Mouse (Mus musculus): ENCODE data around the gene Antxr2.

The Antxr2 gene

GRCm38 (mm10) chr5:97917654-97918053, 113.2 kb downstream of the Antxr2 start:
- intact Hi-C loops (cut with DNase I): no loop called here

DNA sequence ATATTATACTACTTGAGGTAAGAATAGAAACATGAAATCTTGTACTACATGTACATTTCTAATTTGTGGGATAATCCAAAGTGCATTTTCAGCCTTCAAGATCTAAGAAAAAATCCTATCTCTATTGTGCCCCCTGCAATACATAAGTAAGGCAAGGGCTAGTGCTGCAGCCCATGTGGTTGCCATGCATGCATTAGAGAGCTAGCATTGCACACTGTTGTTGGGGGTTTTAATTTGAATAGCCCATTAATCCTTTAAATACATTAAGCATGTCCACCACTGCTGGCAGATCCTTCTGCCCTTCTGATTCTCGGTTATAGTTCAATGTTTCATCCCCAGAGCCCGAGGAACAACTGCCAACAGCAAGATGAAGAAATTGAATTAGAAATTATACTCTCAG, 116.0 kb downstream of the Antxr2 start:
- intact Hi-C loops (cut with DNase I): no loop called here

GRCm38 (mm10) chr5:97913901-97914300, 116.9 kb downstream of the Antxr2 start:
- intact Hi-C loops (cut with DNase I): no loop called here

GRCm38 (mm10) chr5:97907482-97907881, 123.4 kb downstream of the Antxr2 start:
- intact Hi-C loops (cut with DNase I): no loop called here

DNA sequence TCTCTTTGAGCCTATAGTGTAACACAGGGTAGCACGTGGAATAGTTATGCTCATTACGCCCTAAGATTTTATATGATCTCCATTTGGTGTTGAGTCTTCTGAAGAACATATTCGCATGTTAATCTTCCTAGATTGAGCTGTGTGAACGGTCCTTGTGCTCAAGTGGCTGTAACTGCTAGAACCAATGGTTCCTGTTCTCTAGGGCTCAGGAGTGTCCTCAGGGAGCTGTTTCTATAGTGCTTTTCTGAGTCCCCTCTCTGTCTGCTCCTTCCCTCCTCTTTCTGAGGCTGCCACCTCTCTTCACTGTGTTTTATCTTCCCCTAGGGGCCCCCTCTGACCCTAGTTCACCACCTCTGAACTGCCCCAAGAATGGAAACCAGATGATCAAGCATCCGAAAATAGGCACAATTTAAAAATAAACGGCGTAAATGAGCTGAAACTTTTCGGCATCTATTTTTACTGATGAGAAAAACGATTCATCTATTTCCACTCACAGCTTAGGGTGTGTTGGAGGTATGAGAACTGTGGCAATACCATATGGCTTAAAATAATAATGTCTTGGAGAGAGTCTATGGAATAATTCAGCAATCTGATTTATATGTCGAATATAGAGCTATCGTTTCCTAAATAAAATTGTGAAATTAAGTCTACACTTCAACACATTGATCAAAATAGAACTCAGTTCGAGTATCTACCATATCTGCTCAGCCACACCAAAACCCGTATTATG, 124.1 kb downstream of the Antxr2 start:
- intact Hi-C loops (cut with DNase I): no loop called here

- intact Hi-C loops (cut with DNase I): no loop called here
Observed at GRCm38 (mm10) chr5:97905856-97906255, 125.0 kb downstream of the Antxr2 start.

GRCm38 (mm10) chr5:97901096-97901495, 129.7 kb downstream of the Antxr2 start:
- intact Hi-C loops (cut with DNase I): no loop called here

DNA sequence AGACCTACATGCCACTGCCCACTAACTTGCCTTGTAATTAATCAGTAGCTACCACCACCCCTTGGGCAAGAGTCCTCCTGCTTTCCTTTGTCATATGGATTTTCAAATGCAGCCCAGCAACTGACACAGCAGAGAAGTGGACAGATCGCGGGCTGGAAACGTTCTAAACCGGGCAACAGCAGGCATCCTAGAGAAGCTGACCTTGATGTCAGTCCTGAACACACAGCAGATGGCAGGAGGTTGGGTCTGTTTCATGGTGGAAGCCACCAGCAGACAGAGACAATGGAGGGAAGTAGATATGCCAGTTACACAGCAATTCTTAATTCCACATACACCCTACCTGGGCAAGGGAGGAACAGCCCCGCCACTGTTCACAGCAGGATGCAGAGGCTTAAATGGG, 131.5 kb downstream of the Antxr2 start:
- intact Hi-C loops (cut with DNase I): no loop called here

DNA sequence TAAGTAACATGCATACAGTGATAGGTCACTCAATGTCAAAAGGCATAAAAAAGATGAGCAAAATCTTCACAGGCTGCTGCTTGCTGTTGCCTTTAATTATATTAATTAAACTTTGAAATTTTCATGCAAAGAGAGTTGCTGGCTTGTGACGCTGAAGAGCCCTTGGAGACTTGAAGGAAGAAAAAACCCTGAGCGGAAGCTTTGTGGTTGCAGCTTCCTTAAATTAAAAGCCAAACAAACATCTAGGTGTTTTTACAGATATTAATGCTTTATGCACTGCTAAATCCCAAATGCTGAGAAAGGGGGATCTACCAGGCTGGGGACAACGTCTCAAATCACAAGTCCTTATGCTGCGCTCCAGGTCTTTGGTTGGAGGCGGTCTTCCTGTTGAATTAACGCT, 145.4 kb downstream of the Antxr2 start:
- intact Hi-C loops (cut with DNase I): no loop called here

DNA sequence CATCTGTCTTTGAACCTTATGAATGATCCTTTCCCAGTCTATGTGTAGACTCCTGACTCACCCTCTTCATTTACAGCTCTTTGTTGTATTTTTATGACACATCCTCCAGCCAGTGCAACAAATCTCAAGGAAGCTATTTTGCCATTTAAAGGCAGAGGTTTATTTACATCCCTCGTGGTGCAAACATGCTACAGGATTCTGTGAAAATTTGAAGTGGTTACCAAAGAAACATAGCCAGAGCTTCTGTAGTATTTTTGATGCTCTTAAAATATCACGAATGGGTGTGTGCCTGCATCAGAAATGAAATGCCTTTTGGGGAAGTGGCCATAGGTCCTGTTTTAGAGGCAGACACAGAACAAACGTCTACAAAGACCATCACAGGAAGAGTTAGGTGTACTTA, 146.7 kb downstream of the Antxr2 start:
- intact Hi-C loops (cut with DNase I): no loop called here

GRCm38 (mm10) chr5:97881421-97881820, 149.4 kb downstream of the Antxr2 start:
- intact Hi-C loops (cut with DNase I): no loop called here

GRCm38 (mm10) chr5:97880115-97880514, 150.7 kb downstream of the Antxr2 start:
- intact Hi-C loops (cut with DNase I): no loop called here

GRCm38 (mm10) chr5:97878871-97879270, 152.0 kb downstream of the Antxr2 start:
- intact Hi-C loops (cut with DNase I): no loop called here

DNA sequence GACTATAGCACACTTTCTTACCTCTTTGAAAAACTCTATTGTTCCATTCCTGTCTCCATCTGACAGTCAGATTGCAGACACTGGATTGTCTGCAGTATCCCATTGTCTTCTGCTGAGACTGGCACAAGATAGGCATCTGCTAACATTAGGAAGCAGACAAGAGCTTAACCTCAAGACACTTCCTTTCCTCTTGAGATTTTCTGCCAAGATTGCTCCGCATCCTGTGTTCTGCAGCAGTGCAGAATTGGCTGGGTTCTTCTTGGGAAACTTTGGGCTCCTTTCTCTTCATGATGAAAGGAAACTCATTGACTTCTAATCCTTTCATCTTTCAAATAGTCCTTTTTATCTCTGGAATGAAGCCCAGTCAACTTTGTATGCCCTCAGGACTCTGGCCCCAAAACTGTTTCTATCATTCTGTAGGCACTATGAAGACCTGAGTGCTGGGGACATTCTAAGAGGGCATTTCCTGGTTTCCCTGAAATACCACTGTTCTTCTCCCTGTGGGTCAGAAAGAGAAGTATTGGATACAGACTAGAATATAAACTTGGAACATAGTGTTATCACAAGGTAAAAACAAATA, 152.5 kb downstream of the Antxr2 start:
- intact Hi-C loops (cut with DNase I): no loop called here

DNA sequence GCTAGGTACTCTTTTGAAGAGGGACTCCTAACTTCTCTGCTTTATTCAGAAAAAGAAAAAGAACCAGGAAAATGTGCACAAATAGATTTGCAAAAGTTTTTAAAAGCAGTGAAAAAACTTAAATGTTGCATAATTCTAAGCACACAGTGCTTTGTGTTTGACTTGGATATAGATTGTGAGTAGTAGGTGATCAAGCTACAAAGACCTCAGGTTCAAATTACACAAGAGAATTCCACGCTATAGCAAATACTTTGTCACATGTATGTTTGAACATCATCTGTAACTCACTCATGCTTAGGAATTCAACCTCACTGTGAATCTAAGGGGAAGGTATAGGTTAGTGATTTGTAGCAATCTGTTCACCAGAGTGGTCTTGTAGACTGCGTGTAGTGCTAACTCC, 153.9 kb downstream of the Antxr2 start:
- intact Hi-C loops (cut with DNase I): no loop called here

DNA sequence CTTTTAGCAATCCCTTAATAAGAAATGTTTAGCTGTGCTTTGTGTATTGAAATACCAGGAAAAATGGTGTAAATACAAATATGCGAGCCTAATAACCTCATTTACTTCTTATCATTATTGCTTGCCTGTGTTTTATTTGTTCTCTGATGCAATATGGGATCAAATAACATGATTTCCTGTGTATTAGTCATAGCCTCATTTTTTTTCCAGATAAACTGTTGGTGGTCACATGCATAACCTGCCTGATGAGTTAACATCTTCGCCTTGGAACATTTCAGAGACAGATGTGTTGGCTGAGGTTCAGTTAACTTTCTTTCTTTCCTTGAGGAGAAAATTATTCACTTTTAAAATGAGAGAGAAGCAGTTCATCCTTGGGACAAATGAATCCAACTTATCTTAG, 162.9 kb downstream of the Antxr2 start:
- intact Hi-C loops (cut with DNase I): no loop called here

- intact Hi-C loops (cut with DNase I): no loop called here
Observed at GRCm38 (mm10) chr5:97866975-97867374, 163.9 kb downstream of the Antxr2 start.

DNA sequence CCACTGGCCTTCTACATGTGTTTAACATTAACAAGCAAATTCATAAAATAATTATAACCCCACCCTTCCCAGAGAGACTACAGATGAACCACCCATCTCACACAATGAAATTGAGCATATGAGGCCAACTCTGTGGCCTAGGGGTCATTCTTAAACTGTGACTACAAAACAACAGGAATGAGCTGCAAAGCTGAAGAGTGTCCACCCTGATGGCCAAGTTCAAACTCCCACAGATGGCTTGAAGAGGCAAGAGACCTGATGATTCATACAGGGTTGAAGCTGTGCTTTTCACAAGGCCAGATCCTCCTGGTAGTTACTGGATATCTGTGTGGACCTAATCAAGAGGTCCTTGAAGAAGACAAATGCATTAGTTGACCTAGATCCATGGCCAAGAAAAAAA, 173.7 kb downstream of the Antxr2 start:
- intact Hi-C loops (cut with DNase I): no loop called here

DNA sequence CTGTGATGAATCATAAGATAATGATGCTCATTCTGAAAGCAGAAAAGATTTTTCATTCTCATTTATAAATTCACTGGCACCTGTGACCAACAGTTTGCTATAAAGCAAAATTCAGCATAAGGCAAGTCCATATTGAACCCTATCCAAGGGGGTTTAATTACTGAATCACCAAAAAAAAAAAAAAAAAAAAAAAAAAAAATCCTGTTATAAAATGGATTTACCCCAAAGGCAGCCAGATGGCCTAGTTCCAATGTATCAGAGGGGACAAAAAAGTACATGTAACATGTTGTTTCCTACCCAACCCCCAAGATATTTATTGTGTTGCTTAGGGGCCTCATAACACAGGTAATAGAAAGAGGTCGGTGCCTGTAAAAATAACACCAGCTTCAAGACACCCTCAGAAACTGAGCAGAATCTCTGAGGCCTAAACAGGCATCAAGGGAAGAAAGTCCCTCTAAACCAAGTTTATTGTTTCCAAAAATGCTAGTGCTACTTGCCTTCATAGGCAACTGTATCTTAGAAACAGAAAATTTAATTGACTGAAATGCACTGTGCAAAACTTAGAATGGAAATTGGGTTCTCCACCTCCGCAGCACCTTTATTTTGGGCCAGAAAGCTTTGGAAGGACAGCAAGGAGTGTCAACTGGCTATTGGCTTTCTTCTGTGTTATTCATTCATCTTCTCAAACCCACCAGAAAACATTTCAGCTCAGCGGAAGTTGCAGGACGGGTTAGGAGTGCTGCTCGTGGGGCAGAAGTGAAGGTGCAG, 178.7 kb downstream of the Antxr2 start:
- intact Hi-C loops (cut with DNase I): no loop called here

GRCm38 (mm10) chr5:97847204-97847895, 183.5 kb downstream of the Antxr2 start:
- intact Hi-C loops (cut with DNase I): no loop called here

DNA sequence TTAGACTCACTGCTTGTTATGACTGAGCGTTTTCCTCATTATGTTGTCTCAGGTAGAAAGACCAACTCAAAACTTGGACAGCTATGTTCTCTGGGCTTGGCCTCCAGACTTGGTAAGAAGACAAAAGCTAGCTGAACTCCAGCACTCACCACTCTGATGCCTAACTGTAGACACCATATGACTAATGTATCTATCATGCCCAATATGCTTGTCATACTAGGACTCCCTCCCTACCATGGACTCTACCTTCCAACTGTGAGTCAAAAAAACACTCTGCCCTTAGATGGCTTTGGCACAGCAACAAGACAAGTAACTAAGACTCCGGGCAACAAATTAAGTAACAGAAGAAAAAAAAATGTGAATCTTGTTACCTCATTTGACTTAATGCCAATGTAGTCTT, 184.3 kb downstream of the Antxr2 start:
- intact Hi-C loops (cut with DNase I): no loop called here

- intact Hi-C loops (cut with DNase I): no loop called here
Observed at GRCm38 (mm10) chr5:97842016-97842415, 188.8 kb downstream of the Antxr2 start.
